Mouse (Mus musculus): ENCODE measurements around the gene Tsfm.

Tsfm gene

DNA sequence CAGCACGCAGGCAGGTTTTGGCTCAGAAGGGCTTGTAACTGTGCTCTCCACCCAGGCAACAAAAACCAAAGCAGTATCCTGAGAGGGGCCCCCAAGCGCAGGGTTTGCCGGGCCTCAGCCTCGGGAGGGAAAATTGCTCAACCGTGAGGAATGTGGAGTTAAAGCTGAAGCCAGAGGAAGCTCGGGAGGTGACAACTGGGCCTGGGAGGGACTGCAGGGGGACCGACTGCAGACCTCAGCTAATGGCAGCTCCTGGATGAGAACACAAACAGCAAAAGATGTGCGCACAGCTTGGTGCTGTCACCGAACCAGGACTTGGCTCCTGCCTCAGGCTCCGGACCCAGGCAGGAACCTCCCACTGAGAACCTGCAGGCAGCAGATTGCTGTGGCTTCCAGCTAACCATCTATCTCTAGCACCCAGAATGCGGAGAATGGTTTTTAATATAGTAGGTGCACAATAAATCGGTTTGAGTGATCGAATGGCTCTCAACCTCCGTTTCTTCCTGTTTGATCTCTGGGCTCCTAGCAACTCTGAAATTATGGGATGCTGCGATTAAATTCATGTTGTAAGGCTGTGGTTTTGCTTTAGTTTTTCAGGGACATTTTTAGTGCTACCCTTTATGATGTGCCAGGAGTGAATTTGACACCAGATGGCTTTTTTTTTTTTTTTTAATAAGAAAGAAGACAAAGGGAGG, 68.2 kb downstream of the Tsfm start:
- DNase-seq (ENCODE audit: low spot score) = peak; percentile 70

DNA sequence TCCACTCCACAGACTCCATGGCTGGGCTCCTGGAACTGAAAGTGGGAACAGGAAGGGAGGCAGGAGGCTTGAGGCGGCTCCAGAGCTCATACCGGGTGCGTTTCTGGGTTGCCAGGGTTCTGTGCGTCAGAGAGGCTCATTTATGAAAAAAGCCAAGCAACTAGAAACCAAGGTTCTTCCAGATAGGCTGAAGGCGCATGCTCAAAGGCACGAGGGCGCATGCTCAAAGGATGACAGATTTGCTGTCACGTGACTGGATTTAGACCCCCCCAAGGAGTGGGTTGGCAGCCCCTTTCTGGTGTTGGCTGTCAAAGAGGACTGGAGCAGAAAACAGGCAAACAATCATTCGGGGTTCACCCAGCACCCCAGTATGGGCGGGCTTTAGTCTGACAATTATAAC, 68.9 kb downstream of the Tsfm start:
- no peak for DNase-seq (ENCODE audit: low spot score)
